Mouse (Mus musculus): ENCODE measurements around the gene Slc25a38.
A peak's percentile ranks its signal among the peaks of the same experiment; 100 is the strongest.

Slc25a38 gene

DNA sequence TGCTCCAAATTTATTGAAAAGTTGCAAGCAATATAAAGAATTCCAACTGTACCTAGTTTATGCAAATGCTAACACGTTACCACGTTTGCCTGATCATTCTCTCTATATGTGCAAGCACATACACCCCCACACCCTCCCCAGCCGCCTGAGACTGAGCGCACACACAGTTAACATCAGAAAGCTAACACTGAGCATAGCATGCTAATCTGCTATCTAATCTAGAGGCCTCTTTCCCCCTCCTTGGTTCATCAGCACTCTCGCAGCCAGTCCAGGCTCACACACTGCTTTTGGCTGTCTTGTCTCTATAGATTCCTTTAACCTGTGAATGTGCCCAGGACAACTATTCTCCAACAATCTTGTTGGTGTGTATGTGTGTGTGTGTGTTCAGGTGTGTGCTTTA, 41.0 kb downstream of the Slc25a38 start:
- no peak for DNase-seq

DNA sequence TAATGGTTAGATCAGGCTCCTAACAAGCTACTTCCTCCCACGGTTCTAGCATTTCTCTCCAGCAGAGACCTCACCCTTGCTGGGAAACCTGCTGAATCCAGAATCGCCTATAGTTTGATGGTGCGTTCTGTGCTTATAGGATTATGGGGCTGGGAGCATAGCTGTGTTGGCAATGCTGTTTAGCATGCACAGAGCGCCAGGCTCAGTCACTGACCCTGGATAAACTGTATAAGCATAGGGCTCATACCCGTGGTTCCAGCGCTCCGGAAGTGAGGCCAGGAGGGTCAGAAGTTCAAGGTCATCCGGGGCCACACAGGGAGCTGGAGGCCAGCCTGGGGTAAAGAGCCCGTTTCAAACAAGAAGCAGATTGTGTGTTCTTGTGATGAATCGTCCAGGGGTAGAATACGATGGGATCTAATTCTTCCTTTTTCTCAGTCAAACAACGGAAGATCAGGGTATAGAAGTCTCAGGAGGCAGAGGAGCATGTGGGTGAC, 41.8 kb downstream of the Slc25a38 start:
- DNase-seq, result no peak

DNA sequence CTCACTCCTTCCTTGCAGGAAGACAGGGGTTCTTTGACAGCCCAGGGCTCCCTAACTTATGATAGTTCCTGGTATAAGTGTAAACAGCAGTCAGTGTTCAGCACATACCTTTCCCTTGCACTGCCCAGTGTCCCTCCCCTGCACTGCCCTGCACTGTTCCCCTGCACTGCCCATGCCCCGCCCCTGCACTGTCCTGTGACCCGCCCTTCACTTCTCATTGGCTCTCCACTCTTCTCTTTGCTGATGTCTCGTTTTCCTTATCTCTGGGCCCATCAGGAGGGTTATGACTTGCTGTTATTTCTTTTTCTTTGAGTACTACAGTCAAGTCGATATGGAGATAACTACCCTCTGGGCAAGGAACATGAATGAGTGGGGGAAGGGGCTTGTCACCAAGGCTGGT, 47.9 kb downstream of the Slc25a38 start:
- DNase-seq, result no peak

DNA sequence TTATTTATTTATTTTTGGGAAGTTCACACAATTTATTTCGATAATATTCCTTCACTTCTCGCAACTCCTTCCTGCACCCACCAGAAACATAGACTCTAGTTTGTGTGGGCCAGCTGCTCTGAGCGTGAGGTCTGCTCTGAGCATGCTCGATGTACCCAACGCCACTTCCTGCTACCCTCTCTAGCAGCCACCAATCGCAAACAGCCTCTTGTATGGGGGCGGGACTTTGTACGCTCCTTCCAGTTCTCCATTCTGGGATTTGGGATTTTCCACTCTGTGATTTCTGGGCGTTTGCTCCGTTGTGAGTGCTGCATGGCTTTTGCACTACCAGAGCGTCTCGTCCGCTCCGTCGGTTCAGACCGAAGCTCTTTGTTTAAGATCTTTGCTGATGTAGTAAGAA, 53.7 kb downstream of the Slc25a38 start:
- no peak for DNase-seq

DNA sequence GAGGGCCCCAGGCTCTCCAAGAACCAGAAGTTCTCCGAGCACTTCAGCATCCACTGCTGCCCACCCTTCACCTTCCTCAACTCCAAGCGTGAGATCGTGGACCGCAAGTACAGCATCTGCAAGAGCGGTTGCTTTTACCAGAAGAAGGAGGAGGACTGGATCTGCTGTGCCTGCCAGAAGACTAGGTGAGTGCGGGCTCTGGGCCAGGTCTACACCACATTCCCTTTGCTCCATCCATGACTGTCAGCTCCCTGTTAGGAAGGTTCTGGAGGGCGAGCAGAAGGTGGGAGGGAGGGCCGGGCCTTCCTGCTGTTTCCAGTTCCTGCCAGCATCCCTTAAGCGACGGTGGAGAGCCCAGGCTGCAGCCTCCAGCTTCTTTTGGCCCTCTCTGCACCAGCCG, 57.7 kb downstream of the Slc25a38 start:
- no peak for DNase-seq

DNA sequence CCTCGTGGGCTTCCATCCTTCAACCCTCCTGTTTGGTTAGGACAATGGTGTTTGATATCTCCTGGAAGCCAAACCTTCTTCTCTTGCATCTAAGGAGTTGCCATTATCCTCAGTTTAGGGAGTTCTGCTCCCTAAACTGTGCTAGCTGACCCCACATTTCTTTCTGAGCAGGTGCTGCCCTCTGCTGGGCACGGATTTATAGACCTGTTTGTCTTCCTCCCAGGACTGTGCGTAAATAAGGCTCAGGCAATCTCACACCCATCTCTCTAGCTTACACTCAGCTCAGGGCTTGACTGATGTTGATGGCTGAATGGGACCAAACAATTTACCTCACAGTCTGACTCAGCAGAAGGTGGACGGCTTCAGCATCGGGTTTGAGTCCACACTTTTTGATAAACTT, 61.1 kb downstream of the Slc25a38 start:
- DNase-seq, result peak; percentile 19

Measured in cerebellum, adult 9-11 months (tissue).